In genomic region chr5:35950504-35950903, GRCm38 (mm10) we compare ENCODE assay signal across 31 mouse cellular contexts.
"Had no signal": no experiment of that assay in that cellular context is flagged by ENCODE, and none has a peak within 500 bp of the region (broad histone marks: within the 10 kb centered on the region; RNA-seq: fewer than 3 reads in every experiment).

No protein-coding gene starts in this region.

- H3K36me3 ChIP-seq: liver, embryonic 12.5 days; liver, embryonic 13.5 days; liver, embryonic 15.5 days had no signal

- DNase-seq: left cerebral cortex, postnatal 4 days; liver; liver, embryonic 13.5 days; liver, postnatal 0 days; lung, adult 18-20 months; lung, adult 2 months; lung, embryonic 14.5 days; lung, postnatal 10 days; lung, postnatal 14 days; lung, postnatal 36 days; lung, postnatal 4 days; midbrain, embryonic 14.5 days had no signal

- H3K9me3 ChIP-seq: limb, embryonic 12.5 days; limb, embryonic 13.5 days; limb, embryonic 15.5 days; liver, embryonic 12.5 days; liver, embryonic 13.5 days; liver, embryonic 15.5 days; lung, embryonic 15.5 days; megakaryocyte, embryonic 14.5 days; midbrain, embryonic 10.5 days; midbrain, embryonic 12.5 days; midbrain, embryonic 13.5 days; midbrain, embryonic 15.5 days; neural tube, embryonic 12.5 days had no signal

- H3K4me2 ChIP-seq: limb, embryonic 12.5 days; limb, embryonic 13.5 days; limb, embryonic 15.5 days; liver, embryonic 11.5 days; liver, embryonic 12.5 days; liver, embryonic 13.5 days; liver, embryonic 15.5 days; lung, embryonic 14.5 days; lung, embryonic 15.5 days; midbrain, embryonic 11.5 days; midbrain, embryonic 12.5 days; midbrain, embryonic 13.5 days; midbrain, embryonic 15.5 days; neural tube, embryonic 12.5 days had no signal

- H3K4me3 ChIP-seq: left cerebral cortex, adult 2 months; limb, embryonic 12.5 days; limb, embryonic 13.5 days; limb, embryonic 15.5 days; liver, embryonic 12.5 days; liver, embryonic 13.5 days; liver, embryonic 15.5 days; lung, embryonic 15.5 days; megakaryocyte, embryonic 14.5 days; midbrain, embryonic 10.5 days; midbrain, embryonic 12.5 days; midbrain, embryonic 13.5 days; midbrain, embryonic 15.5 days; neural tube, embryonic 12.5 days had no signal

- H3K27me3 ChIP-seq: limb, embryonic 12.5 days; limb, embryonic 13.5 days; limb, embryonic 15.5 days; liver, embryonic 12.5 days; liver, embryonic 13.5 days; liver, embryonic 15.5 days; lung, embryonic 15.5 days; midbrain, embryonic 12.5 days; midbrain, embryonic 13.5 days; midbrain, embryonic 15.5 days; neural tube, embryonic 12.5 days had no signal

- H3K4me1 ChIP-seq: liver, embryonic 12.5 days; liver, embryonic 13.5 days; liver, embryonic 15.5 days; megakaryocyte, embryonic 14.5 days; midbrain, embryonic 15.5 days; neural tube, embryonic 12.5 days had no signal

- H3K9ac ChIP-seq: limb, embryonic 12.5 days; limb, embryonic 13.5 days; limb, embryonic 15.5 days; liver, embryonic 12.5 days; liver, embryonic 13.5 days; liver, embryonic 14.5 days; liver, embryonic 15.5 days; liver, postnatal 0 days; lung, embryonic 14.5 days; lung, embryonic 15.5 days; midbrain, embryonic 12.5 days; midbrain, embryonic 13.5 days; midbrain, embryonic 15.5 days; neural tube, embryonic 12.5 days had no signal

- H3K27ac ChIP-seq: left cerebral cortex, adult 2 months; limb, embryonic 13.5 days; limb, embryonic 15.5 days; liver, embryonic 12.5 days; liver, embryonic 13.5 days; liver, embryonic 14.5 days; liver, embryonic 15.5 days; lung, embryonic 15.5 days; macrophage; midbrain, embryonic 10.5 days; midbrain, embryonic 12.5 days; midbrain, embryonic 13.5 days; midbrain, embryonic 15.5 days; neural tube, embryonic 12.5 days had no signal

- ATAC-seq: liver, embryonic 12.5 days; liver, postnatal 0 days; lung, postnatal 0 days; midbrain, embryonic 13.5 days; midbrain, embryonic 15.5 days; midbrain, embryonic 16.5 days had no signal
